Mouse (Mus musculus): ENCODE measurements at regions not wholly inside any gene's neighbourhood (a gene's known extent, or its start where the extent isn't known, plus 50 kb on each side); places are given as distances from the start of the nearest gene placed in this dataset.

DNA sequence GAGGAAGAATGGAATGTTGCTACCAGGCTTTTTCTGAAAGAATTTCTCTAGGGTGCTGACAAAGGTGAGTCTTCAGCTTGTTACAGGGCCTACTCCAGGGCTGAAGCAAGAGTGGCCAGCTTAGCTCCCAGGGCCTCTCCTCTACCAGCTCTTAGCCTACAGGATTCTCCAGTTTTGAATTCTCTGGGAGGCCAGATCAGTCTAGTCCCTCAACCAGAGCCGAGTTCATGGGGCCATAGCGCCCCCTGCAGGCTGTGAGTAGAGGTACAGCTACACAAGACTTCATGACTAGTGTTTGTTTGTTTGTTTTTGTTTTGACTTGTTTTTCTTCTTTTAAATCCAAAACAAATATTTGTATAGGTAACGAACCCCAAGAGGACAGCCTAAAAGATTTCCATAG lies 211.8 kb upstream of the Eef2kmt start:
- DNase-seq (ENCODE audit: low read depth), result peak; percentile 42

DNA sequence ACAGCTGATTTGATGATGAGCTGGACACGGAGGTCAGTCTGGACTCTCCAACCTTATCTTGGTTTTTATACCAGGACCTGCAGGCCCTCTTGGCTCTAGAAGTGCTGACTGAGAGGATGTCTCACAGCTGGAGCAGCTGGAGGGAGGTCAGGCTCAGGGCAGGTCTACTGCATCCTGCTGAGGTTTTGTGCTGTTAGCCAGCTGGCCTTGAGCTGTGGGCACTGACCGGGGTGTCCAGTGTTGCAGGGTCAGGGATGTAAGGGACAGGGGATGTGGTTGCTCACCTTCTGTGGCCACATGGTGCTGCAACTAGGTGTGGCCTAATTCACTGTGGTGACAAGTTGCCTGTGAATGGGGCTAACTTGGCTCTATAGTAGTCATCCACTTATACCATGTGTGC lies 211.0 kb upstream of the Eef2kmt start:
- DNase-seq (ENCODE audit: low read depth), result no peak

GRCm38 (mm10) chr16:5455352-5455965 lies 199.7 kb upstream of the Eef2kmt start:
- DNase-seq (ENCODE audit: low read depth), result no peak

DNA sequence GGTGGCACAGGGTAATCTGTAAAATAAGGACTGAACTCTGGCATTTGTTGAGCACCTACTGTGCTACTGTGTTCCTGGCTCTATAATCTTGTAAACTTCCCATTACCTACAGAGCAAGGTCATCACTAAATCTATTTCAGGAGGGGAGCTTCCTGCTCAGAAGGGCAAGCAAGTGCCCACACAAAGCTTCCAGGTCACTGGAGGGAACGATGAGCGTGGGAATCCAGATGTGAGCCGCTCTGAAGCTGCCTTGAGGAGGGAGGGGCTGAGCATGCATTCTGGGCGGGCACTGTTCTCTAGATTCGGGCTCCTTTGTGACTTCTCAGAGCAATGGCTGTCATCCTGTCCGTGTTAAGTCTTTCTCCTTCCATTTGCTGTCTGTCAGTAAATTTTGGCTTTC lies 198.5 kb upstream of the Eef2kmt start:
- no peak for DNase-seq (ENCODE audit: low read depth)

DNA sequence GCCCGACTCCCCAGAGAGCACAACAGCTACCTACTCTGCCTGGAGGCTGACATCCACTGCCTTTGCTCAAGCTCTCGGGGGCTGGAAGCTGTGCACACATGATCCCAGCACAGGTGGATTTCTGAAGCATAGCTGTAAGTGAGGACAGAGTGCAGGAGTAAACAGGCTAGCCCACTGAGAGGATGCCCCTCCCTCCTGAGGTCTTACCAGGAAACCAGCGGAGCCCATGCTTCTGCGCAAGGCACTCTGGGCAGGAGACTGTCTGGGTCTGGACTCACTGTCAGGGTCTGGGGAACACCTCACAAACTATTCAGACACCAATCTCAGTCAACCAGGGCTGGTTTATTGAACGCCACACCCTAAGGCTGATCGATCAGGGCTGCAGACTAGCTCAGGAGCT lies 197.2 kb upstream of the Eef2kmt start:
- DNase-seq (ENCODE audit: low read depth), result no peak

DNA sequence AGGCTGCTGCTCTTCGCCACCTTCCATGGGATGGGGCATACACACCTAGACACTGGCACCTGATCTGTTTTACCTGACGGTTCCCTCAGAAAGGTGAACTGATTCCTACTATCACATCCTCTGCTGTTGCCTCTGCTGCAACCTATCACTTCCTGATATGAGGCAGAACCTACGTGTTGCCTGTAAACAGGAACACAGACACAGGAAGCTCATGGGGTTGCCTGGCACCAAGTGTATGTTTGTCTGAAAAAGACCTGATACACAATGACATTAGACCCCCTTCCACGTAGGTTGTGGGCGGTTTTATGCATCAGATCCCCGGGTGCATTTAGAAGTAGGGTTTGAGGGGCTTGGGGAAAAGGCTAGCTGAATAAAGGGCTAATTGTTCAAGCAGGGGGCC lies 190.0 kb upstream of the Eef2kmt start:
- no peak for DNase-seq (ENCODE audit: low read depth)

- DNase-seq (ENCODE audit: low read depth), result no peak
These were observed 189.0 kb upstream of the Eef2kmt start for GRCm38 (mm10) chr16:5444785-5445184.

- no peak for DNase-seq (ENCODE audit: low read depth)
These were observed 183.9 kb upstream of the Eef2kmt start for GRCm38 (mm10) chr16:5439717-5440116.

GRCm38 (mm10) chr16:5438405-5438804 lies 182.6 kb upstream of the Eef2kmt start:
- DNase-seq (ENCODE audit: low read depth), result no peak

GRCm38 (mm10) chr16:5431689-5432088 lies 175.9 kb upstream of the Eef2kmt start:
- no peak for DNase-seq (ENCODE audit: low read depth)

DNA sequence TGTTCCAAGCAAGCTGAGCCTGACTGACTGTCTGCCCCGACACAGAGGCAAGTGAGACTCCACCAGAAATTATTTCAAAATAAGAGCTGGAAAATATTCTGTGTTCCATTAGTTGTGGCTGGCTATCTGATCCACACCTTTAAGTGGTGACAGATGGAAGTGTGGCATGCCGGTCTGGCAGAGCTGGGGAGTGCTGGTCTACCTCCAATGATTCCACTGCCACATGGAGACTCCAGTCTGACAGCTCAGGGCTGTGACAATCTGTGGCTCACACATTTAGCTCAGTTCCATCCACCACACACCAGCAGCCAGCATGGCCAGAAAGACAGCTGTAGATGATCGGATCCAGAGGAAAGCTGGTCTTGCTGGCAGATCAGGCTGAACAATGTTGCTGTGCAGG lies 175.3 kb upstream of the Eef2kmt start:
- DNase-seq (ENCODE audit: low read depth), result no peak

DNA sequence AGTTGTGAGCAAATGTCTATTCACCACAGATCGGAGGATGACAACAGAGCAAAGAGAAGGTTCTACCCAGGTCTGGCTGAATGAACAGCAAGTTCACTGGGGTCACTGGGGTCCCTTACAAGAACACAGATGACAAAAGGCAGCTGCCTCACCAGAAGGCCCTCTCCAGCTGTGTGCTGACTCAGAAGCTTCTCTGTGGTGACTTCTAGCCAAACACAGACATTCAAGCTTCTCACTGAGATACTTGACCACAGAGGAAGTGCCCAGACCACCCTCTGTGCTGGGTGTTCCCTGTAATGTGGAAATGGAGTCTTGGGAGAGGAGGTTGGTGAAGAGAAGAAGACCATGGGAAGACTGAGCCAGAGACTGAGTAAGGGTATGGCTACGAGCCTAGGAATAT lies 173.7 kb upstream of the Eef2kmt start:
- no peak for DNase-seq (ENCODE audit: low read depth)

DNA sequence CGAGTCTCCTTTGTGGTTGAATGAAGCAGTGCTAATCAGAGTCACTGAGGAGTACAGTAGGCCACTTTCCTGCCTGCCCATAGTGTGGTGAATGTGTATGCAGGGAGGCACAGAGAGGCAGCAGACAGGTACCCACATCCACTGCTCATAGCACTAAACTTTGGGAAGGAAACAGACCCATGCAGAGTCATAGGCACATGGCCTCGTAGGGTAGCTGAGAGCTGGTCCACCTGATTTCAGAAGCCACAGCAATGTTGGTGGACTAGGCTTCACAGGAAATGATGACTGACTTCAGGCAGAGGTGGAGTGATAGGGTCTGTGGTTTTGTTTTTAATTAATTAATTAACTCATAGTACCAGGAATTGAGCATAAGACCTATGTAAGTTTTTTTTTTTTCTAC lies 170.1 kb upstream of the Eef2kmt start:
- DNase-seq (ENCODE audit: low read depth), result no peak

DNA sequence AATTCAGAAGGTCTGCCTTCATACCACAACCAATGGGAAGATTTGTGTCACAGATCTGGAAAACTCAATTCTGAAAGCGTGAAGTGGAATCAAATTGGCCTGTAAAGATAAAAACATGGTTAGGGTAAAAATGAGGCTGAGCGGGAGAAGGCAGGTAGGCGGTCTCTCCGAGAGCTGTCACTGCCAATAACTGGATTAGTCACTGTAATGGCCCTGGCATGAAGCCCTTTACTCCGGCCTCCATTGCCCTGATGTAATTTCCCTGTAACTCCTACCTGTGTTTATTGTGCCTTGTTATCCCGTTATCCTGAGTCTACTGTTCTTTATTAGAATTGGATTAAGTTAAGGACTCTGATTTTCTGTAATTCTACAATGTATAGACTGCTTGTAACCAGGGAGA lies 166.3 kb upstream of the Eef2kmt start:
- DNase-seq (ENCODE audit: low read depth), result no peak

- no peak for DNase-seq (ENCODE audit: low read depth)
These were observed 165.8 kb upstream of the Eef2kmt start for GRCm38 (mm10) chr16:5421591-5421990.

DNA sequence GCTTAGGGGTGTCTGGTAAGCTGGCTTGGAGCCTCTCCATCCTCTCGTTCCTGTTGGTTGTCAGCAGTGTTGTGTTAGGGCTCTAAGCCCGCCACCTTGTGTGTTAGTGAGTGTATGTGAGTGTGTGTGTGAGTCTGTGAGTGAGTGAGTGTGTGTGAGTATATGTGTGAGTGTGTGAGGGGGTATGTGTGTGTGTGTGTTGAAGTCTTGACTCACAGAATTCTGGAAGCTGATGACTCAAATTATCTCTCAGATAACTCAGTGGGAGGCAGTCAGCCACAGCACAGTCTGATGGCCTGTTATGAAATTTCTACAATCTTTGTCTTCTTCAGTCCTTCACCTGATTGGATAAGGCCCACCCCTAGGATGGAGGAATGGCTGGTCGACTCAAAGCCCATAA lies 163.7 kb upstream of the Eef2kmt start:
- DNase-seq (ENCODE audit: low read depth), result no peak

- no peak for DNase-seq (ENCODE audit: low read depth)
These were observed 162.8 kb upstream of the Eef2kmt start for GRCm38 (mm10) chr16:5418462-5419197.

DNA sequence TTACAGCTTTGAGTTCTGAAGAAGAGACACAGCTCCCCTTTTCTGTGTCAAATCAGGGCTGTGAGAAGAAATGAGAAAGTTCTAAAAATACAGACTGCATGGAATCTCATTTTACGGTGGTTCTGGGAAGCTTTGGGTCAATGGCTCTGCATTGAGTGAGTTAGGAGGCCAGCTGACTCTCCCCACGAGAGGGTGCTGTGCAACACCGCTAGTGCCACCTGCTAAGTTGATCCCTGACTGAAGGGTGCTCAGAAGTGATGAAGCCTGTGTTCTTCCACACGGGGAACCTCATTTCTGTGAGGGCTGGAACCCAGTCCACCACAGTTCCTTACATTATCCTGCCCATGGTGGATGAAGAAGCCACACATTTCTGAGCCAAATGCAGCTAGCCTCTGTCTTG lies 159.5 kb upstream of the Eef2kmt start:
- DNase-seq (ENCODE audit: low read depth), result no peak

GRCm38 (mm10) chr16:5411819-5412385 lies 156.1 kb upstream of the Eef2kmt start:
- DNase-seq (ENCODE audit: low read depth), result no peak

DNA sequence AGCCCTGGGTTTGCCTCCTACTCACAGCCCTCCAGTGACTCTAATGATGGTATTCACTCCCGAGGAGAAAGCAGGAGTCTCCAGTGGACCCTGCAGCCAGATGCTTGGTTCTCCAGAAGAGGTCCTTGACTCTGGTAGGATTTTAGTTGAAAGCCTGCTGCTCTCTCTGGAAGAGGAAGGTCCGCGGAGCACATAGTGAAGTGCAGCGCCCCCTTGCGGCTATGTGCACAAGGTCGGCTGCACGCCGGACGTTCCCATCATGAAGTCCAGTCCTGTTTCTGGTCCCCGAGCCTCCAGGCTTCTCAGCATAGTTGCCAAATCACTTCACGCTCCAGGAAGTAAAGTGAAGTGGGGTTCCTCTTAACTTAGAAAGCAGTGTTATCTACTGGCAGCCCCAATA lies 150.9 kb upstream of the Eef2kmt start:
- DNase-seq (ENCODE audit: low read depth), result peak; percentile 73

GRCm38 (mm10) chr16:5393336-5393735 lies 137.6 kb upstream of the Eef2kmt start:
- DNase-seq (ENCODE audit: low read depth), result no peak

DNA sequence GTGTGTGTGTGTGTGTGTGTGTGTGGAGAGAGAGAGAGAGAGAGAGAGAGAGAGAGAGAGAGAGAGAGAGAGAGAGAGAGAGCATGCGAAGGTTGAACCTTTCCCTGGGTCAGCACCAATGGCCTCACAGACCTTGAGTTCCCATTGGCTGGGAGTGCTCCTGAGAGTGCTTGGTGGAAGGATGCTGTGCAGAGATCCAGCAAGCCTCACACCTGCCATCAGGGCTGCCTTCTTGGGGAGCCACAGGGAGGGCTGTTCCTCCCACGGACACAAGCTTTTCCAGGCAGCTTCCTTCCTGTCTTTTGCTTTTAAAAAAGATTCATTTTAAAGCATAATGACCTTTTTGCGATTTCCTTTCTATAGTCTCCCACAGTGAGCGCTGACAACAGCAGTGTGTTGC lies 127.1 kb upstream of the Eef2kmt start:
- no peak for DNase-seq (ENCODE audit: low read depth)

GRCm38 (mm10) chr16:5382228-5382884 lies 126.6 kb upstream of the Eef2kmt start:
- no peak for DNase-seq (ENCODE audit: low read depth)
